Mouse (Mus musculus) limb, embryonic 12.5 days (tissue): ENCODE data around the gene BC048562. TPM values are rescaled to one million over a fixed set of nuclear protein-coding genes. Genes with fewer than 3 reads are reported as not detected.

Experiments used
- ATAC-seq: fragments of 200-750 bp; cut with Nextera tagmentation; 2 replicates; pipeline ENCODE4 v1.8.0; 2017; ENCODE audit warnings: low read depth, moderate TSS enrichment; ENCODE audit not compliant: insufficient number of reproducible peaks, insufficient read depth, low FRiP score, low TSS enrichment
- H3K27ac ChIP-seq: fragments of 300-500 bp; sonication (generic); 2 replicates; pipeline ENCODE4 v1.5.1; 2016; ENCODE audit warnings: mild to moderate bottlenecking, moderate library complexity
- H3K27me3 ChIP-seq: fragments of 300-500 bp; sonication (generic); 2 replicates; pipeline ENCODE4 v1.6.1; 2016; ENCODE audit warnings: mild to moderate bottlenecking, moderate library complexity
- H3K36me3 ChIP-seq: fragments of 300-500 bp; sonication (generic); 2 replicates; pipeline ENCODE4 v1.6.1; 2016; ENCODE audit warnings: mild to moderate bottlenecking, moderate library complexity
- H3K4me1 ChIP-seq: fragments of 300-500 bp; sonication (generic); replicated peaks from 2 replicates; pipeline ENCODE4 v1.6.1; 2016
- H3K4me2 ChIP-seq: fragments of 300-500 bp; sonication (generic); 2 replicates; pipeline ENCODE4 v1.6.1; 2016; ENCODE audit warnings: mild to moderate bottlenecking, moderate library complexity
- H3K4me3 ChIP-seq: fragments of 300-500 bp; sonication (generic); replicated peaks from 2 replicates; pipeline ENCODE4 v1.5.1; 2016; ENCODE audit warnings: mild to moderate bottlenecking
- H3K9ac ChIP-seq: fragments of 300-500 bp; sonication (generic); replicated peaks from 2 replicates; pipeline ENCODE4 v1.6.1; 2016; ENCODE audit warnings: mild to moderate bottlenecking, moderate library complexity
- H3K9me3 ChIP-seq: fragments of 300-500 bp; sonication (generic); 2 replicates; pipeline ENCODE4 v1.6.1; 2016; ENCODE audit warnings: mild to moderate bottlenecking, moderate library complexity
- WGBS: fragments of 180-500 bp; shearing (Covaris S2); methylation state at CpG from one replicate; pipeline ENCODE4 v1.1.7; 2016; 5-methylcytosine and 5-hydroxymethylcytosine counted together
- polyA plus RNA-seq: library from polyadenylated mRNA; unstranded; fragments of >200 nt; fragmentation: Nextera tagmentation; extraction: Ambion mirVana; gene quantifications from 2 replicates; pipeline ENCODE4 v1.2.1, GENCODE M21; 2016

BC048562 gene
- polyA plus RNA-seq, 1 experiment from 2014 or later, result not detected

- Histone ChIP-seq H3K9ac (peak overlapping the region; percentile 63), H3K4me1 (peaks cover 42% of the 10 kb centered on the region), H3K27me3 (no peaks in the 10 kb centered on the region), H3K4me2 (peak overlapping the region; percentile 74), H3K9me3 (no peaks in the 10 kb centered on the region), H3K4me3 (peak overlapping the region; percentile 57), H3K27ac (peak overlapping the region; percentile 89), H3K36me3 (peaks cover 23% of the 10 kb centered on the region)
- ATAC-seq, result no peak
- WGBS, result 47% methylated on average over 6 of the region's 6 CpGs
Observed at GRCm38 (mm10) chr9:108451519-108452160, 15.4 kb downstream of the BC048562 start.

DNA sequence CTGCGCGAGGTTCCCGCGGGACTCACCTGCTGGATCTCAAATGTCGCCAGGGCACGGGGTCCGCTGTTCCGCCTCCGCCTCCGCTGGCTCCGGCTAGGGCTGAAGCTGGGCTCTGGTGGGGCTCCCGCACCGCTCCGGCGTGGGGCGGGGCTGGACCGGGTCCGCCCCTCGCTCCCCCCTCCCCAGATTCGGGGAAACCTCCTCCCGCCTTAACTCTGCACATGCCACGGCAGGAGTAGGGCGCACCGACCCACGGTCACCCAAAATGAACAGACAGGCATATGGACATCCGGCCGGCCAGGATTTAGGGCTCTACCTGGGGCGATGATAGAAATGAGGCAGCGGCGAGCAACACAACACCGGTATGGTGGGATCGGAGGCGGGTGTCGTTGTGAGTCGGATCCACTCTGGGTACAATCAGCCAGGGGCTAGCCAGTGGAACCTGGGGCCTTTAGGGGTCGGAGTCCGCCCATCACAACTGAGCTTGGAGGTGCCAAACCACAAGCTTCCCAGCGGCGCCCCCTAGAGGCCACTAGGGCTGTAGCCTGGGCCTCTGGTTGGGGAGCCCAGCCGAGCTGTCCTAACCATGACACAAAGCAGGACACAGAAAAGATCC, 16.1 kb downstream of the BC048562 start:
- WGBS, result under 1% methylated on average over 40 of the region's 40 CpGs
- peak overlapping the region; percentile 74 for H3K4me2 ChIP-seq
- peaks cover 21% of the 10 kb centered on the region for H3K36me3 ChIP-seq
- H3K27me3 ChIP-seq, result no peaks in the 10 kb centered on the region
- peak overlapping the region; percentile 89 for H3K27ac ChIP-seq
- H3K4me3 ChIP-seq, result peak overlapping the region; percentile 57
- peak; percentile 91 for ATAC-seq
- no peaks in the 10 kb centered on the region for H3K9me3 ChIP-seq
- peak overlapping the region; percentile 63 for H3K9ac ChIP-seq
- H3K4me1 ChIP-seq, result peaks cover 42% of the 10 kb centered on the region

DNA sequence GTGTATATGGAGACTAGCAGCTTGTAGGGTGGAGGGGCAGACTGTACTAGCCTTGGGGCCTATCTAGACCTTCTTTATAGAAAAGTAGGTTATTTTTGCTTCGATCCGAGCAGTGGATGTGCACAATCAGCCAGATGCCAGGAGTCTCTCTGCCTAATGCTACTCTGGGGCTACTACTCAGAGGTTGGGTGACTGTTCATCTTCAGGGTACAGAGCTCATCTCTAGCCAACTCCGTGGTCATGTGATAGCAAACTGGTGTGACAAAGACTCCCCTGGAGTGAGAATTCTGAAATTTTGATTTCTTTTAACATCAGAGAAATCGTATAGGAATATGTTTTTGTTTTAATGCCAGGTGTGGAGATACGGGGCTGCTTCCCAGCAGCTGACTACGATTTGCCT, 16.6 kb downstream of the BC048562 start:
- WGBS, result 40% methylated on average over 6 of the region's 6 CpGs
- Histone ChIP-seq H3K4me3 (peak overlapping the region; percentile 57), H3K27ac (peak overlapping the region; percentile 89), H3K9me3 (no peaks in the 10 kb centered on the region), H3K27me3 (no peaks in the 10 kb centered on the region), H3K4me2 (peak overlapping the region; percentile 74), H3K9ac (peak overlapping the region; percentile 63), H3K36me3 (peaks cover 16% of the 10 kb centered on the region), H3K4me1 (peaks cover 42% of the 10 kb centered on the region)
- ATAC-seq, result no peak

GRCm38 (mm10) chr9:108453458-108453857, 17.2 kb downstream of the BC048562 start:
- 89% methylated on average over 4 of the region's 4 CpGs for WGBS
- Histone ChIP-seq H3K9me3 (no peaks in the 10 kb centered on the region), H3K36me3 (peaks cover 11% of the 10 kb centered on the region), H3K27ac (peak overlapping the region; percentile 89; the same call in 1 of the 2 replicates), H3K4me2 (peak overlapping the region; percentile 74), H3K4me3 (no peak overlapping the region), H3K9ac (peak overlapping the region; percentile 63), H3K4me1 (peaks cover 42% of the 10 kb centered on the region), H3K27me3 (no peaks in the 10 kb centered on the region)
- ATAC-seq, result no peak

DNA sequence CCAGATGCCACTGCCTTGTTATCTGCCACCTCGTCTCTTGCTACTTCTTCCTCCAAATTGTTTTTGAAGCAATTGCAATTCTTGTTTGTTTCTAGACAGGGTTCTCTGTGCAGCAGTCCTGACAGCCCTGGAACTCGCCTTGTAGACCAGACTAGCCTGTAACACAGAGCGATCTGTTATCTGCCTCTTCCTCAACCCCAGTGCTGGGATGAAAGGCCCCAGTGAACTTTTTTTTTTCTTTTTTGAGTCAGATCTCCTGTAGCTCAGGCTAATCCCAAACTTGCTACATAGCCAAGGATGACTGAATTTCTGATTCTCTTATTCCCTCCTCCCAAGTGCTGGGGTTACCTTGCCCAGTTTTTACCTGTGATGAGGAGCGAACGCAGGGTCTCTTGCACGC, 18.1 kb downstream of the BC048562 start:
- H3K27ac ChIP-seq, result no peak overlapping the region
- no peak overlapping the region for H3K4me3 ChIP-seq
- no peaks in the 10 kb centered on the region for H3K9me3 ChIP-seq
- H3K27me3 ChIP-seq, result no peaks in the 10 kb centered on the region
- 85% methylated on average over 6 of the region's 6 CpGs for WGBS
- peaks cover 1% of the 10 kb centered on the region; the same call in 1 of the 2 replicates for H3K36me3 ChIP-seq
- H3K4me1 ChIP-seq, result peaks cover 40% of the 10 kb centered on the region
- H3K4me2 ChIP-seq, result no peak overlapping the region
- no peak for ATAC-seq
- no peak overlapping the region for H3K9ac ChIP-seq

DNA sequence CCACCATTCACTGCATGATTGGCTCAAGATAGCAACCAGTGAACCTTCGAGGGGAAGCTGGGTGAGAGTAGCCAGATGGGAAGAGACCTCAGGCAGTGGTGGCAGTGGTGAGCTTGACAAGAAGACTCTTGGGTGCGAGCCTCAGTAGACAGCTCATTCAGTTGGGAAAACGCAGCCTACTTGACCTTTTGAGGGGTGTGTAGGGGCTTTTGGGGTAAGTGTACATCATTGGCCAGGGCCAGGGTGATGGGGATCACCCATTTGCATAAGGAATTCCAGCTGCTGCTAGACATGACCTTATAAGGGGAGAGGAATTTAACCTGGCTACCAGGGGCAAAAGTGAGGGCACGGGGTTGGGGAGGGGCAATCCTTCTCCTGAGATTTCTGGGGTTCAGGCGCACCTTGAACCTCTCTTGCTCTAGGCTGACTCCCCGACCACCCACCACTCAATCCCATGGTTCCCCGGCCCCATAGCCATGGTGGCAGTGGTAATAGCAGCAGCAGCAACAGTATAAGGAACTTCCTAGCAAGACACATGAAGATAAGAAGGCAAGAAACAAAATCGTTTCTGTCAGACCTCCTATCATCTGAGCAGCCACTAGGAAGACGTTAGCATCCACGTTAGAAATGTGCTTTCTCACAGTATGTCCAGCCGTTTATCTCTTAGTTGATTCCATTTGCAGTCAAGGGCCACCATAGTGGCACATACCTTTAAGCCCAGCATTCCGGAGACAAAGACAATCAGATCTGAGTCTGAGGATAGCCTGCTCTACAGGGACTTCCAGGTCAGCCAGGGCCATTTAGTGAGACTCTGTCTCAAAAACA, 19.7 kb downstream of the BC048562 start:
- Histone ChIP-seq H3K27me3 (no peaks in the 10 kb centered on the region), H3K9me3 (no peaks in the 10 kb centered on the region), H3K9ac (no peak overlapping the region), H3K4me1 (peaks cover 25% of the 10 kb centered on the region), H3K4me2 (no peak overlapping the region), H3K4me3 (no peak overlapping the region), H3K27ac (no peak overlapping the region), H3K36me3 (no peaks in the 10 kb centered on the region)
- 75% methylated on average over 12 of the region's 12 CpGs for whole genome bisulfite sequencing
- no peak for ATAC-seq

GRCm38 (mm10) chr9:108456953-108457352, 20.7 kb downstream of the BC048562 start:
- H3K4me2 ChIP-seq, result no peak overlapping the region
- H3K36me3 ChIP-seq, result no peaks in the 10 kb centered on the region
- H3K4me3 ChIP-seq, result no peak overlapping the region
- no peak for ATAC-seq
- no peaks in the 10 kb centered on the region for H3K27me3 ChIP-seq
- peaks cover 23% of the 10 kb centered on the region for H3K4me1 ChIP-seq
- no peak overlapping the region for H3K9ac ChIP-seq
- H3K9me3 ChIP-seq, result no peaks in the 10 kb centered on the region
- H3K27ac ChIP-seq, result no peak overlapping the region
- WGBS, result 85% methylated on average over 10 of the region's 10 CpGs

- no peaks in the 10 kb centered on the region for H3K27me3 ChIP-seq
- peaks cover 12% of the 10 kb centered on the region for H3K4me1 ChIP-seq
- no peak overlapping the region for H3K9ac ChIP-seq
- H3K27ac ChIP-seq, result peak overlapping the region; percentile 87; the same call in 1 of the 2 replicates
- H3K36me3 ChIP-seq, result peaks cover 22% of the 10 kb centered on the region
- no peak for ATAC-seq
- peak overlapping the region; percentile 92 for H3K4me2 ChIP-seq
- H3K4me3 ChIP-seq, result peak overlapping the region; percentile 91
- H3K9me3 ChIP-seq, result no peaks in the 10 kb centered on the region
- WGBS, result 95% methylated on average over 1 of the region's 1 CpGs
Observed at GRCm38 (mm10) chr9:108459939-108460318, 23.6 kb downstream of the BC048562 start.

DNA sequence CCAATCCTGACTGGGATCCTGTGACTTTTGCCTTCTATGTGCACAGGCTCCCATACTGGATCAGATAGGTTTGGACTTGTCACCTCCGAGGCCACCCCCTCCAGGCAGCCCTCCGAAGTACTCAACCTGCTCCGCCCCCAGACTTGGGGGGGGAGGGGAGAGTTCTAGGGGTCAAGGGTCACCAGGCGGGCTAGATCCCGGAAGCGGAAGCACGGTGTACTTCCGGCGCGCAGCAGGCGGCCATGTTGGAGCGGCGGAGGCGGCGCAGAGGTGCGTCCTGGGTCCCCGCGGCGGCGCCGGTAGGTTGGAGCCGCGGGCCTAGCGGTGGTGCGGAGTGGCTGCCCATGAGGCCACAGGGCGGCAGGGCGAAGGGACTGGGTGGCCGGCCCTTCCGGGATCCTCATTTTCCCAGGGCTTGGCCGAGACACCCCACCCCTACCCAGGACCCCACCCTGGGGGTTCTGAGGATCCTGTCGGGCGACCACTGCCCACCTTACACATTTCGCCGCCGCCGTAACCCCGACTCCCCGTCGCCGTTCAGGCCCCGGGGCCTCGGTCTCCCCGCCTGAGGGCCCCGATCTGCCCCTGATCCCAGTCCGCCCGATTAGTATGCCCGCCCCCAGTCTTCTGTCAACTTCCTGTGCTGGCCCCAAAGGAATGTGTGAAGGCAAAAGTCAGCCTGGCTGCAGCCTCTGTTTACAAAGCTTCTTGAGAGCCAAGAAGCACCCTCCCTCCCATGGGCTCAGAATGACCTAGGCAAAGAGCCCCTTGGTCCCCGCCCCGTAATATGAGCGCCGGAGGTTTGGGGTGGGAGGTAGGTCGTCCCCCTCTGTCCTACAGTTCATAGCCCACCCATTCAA, 24.3 kb downstream of the BC048562 start, which contains the start of gene Ccdc71:
Gene Ccdc71, plus strand, starts transcription at position 209 of the 860 bp plus-strand sequence.
- peak; percentile 66 for ATAC-seq
- WGBS, result under 1% methylated on average over 52 of the region's 52 CpGs
- H3K4me3 ChIP-seq, result peak within 1 kb of the TSS; percentile 91
- peak within 1 kb of the TSS; percentile 87 for H3K27ac ChIP-seq
- peak within 1 kb of the TSS; percentile 92 for H3K4me2 ChIP-seq
- peak within 1 kb of the TSS; percentile 90 for H3K9ac ChIP-seq
- peaks cover 12% of the 10 kb centered on the region for H3K4me1 ChIP-seq
- H3K36me3 ChIP-seq, result peaks cover 29% of the 10 kb centered on the region
- no peaks in the 10 kb centered on the region for H3K27me3 ChIP-seq
- H3K9me3 ChIP-seq, result no peaks in the 10 kb centered on the region

- no peaks in the 10 kb centered on the region for H3K27me3 ChIP-seq
- no peak for ATAC-seq
- peaks cover 12% of the 10 kb centered on the region for H3K4me1 ChIP-seq
Observed at GRCm38 (mm10) chr9:108461181-108461631, 24.9 kb downstream of the BC048562 start, which contains the start of gene Klhdc8b. Gene Klhdc8b, minus strand, starts transcription at chr9:108461581.

More at GRCm38 (mm10) chr9:108461181-108461631, 24.9 kb downstream of the BC048562 start, which contains the start of gene Klhdc8b:
- H3K4me2 ChIP-seq, result peak within 1 kb of the TSS; percentile 92
- H3K36me3 ChIP-seq, result peaks cover 35% of the 10 kb centered on the region
- H3K4me3 ChIP-seq, result peak within 1 kb of the TSS; percentile 91
- H3K9me3 ChIP-seq, result no peaks in the 10 kb centered on the region
- H3K9ac ChIP-seq, result peak within 1 kb of the TSS; percentile 90
- WGBS, result 26% methylated on average over 11 of the region's 11 CpGs
- H3K27ac ChIP-seq, result peak within 1 kb of the TSS; percentile 87
